Mouse (Mus musculus): ENCODE data around the gene Inpp4b. TPM values are rescaled to one million over a fixed set of nuclear protein-coding genes. Genes with fewer than 3 reads are reported as not detected.

Inpp4b gene
- polyA plus RNA-seq, 1 experiment from 2014 or later = 5.5 TPM

DNA sequence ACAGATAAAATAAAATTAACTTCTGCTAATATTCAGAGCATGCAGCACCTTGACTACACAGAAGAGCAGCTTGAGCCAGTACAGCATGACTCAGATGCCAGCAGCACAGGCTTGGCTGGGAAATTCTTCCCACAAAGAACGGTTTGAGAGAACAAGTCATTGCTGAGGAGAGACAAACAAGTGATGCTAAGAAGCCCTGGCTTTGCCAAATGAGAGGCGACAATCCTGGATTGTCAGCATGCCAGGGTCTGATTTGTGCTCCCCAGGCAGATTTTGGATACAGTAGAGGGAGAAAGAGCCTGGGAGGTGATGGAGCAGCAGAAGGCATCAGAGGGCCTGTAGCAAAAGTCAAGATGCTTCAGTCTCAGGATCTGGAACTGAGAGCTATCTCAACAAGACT is 18.2 kb downstream of the Inpp4b start:
- Histone ChIP-seq H3K36me3 (ENCODE audit: control insufficient read depth, insufficient read depth, low read length) (no peaks in the 10 kb centered on the region), H3K4me2 (ENCODE audit: low read depth, low read length) (no peak overlapping the region), H3K9me3 (replicated peaks; ENCODE audit: control insufficient read depth, low read length) (no peaks in the 10 kb centered on the region), H3K4me3 (replicated peaks; ENCODE audit: low read length) (no peak overlapping the region), H3K9ac (ENCODE audit: low read length) (no peak overlapping the region), H3K4me1 (ENCODE audit: control insufficient read depth, insufficient read depth, low read length) (no peaks in the 10 kb centered on the region), H3K27me3 (ENCODE audit: control insufficient read depth, insufficient read depth, low read length) (no peaks in the 10 kb centered on the region), H3K27ac (ENCODE audit: low read length) (no peak overlapping the region)
- ATAC-seq (ENCODE audit: insufficient read depth, low FRiP score) = no peak
- 65% methylated on average over 2 of the region's 2 CpGs for WGBS

DNA sequence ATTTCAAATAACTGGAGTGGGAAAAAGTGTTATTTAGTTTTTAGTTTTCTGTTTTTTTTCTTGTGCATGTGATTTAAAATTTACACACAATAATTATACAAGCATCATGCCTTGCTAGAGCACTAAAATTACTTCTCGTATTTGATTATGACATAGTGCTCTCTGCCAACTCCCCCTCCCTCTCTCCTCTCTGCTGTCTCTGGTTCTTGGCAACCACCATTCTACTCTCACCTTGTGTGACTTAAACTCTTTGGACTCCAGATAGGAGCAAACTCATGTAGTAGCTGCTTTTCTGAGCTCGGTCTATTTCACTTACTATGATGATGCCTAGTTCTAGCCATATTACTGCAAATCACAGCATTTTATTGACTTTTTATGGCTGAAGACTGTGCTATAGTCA is 18.8 kb downstream of the Inpp4b start:
- Histone ChIP-seq H3K9ac (ENCODE audit: low read length) (no peak overlapping the region), H3K27ac (ENCODE audit: low read length) (no peak overlapping the region), H3K9me3 (replicated peaks; ENCODE audit: control insufficient read depth, low read length) (no peaks in the 10 kb centered on the region), H3K4me1 (ENCODE audit: control insufficient read depth, insufficient read depth, low read length) (no peaks in the 10 kb centered on the region), H3K4me2 (ENCODE audit: low read depth, low read length) (no peak overlapping the region), H3K27me3 (ENCODE audit: control insufficient read depth, insufficient read depth, low read length) (no peaks in the 10 kb centered on the region), H3K36me3 (ENCODE audit: control insufficient read depth, insufficient read depth, low read length) (no peaks in the 10 kb centered on the region), H3K4me3 (replicated peaks; ENCODE audit: low read length) (no peak overlapping the region)
- 67% methylated on average over 2 of the region's 2 CpGs for WGBS
- no peak for ATAC-seq (ENCODE audit: insufficient read depth, low FRiP score)

DNA sequence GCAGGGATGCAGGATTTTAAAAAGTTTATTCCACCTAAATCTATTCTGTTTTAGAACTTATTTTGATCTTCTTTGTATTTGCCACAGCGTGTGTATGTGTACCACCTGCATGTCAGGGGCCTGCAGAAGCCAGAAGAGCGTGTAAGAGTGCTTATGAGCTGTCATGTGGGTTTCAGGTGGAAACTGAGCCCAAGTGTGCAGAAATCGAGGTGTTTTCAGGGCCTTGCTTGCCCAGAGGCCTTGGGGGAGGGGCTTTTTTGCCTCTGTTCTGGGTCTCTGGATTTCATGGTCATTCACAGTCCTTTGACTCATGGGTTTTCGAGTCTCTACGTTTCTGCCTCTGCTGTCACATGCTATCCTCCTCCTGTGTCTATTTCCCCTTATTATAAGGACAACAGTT is 28.3 kb downstream of the Inpp4b start:
- no peak overlapping the region for H3K9ac ChIP-seq (ENCODE audit: low read length)
- no peaks in the 10 kb centered on the region for H3K4me1 ChIP-seq (ENCODE audit: control insufficient read depth, insufficient read depth, low read length)
- H3K9me3 ChIP-seq (replicated peaks; ENCODE audit: control insufficient read depth, low read length) = no peaks in the 10 kb centered on the region
- WGBS = 71% methylated on average over 5 of the region's 5 CpGs
- no peaks in the 10 kb centered on the region for H3K27me3 ChIP-seq (ENCODE audit: control insufficient read depth, insufficient read depth, low read length)
- no peak overlapping the region for H3K4me2 ChIP-seq (ENCODE audit: low read depth, low read length)
- H3K4me3 ChIP-seq (replicated peaks; ENCODE audit: low read length) = no peak overlapping the region
- H3K27ac ChIP-seq (ENCODE audit: low read length) = no peak overlapping the region
- H3K36me3 ChIP-seq (ENCODE audit: control insufficient read depth, insufficient read depth, low read length) = no peaks in the 10 kb centered on the region
- no peak for ATAC-seq (ENCODE audit: insufficient read depth, low FRiP score)

DNA sequence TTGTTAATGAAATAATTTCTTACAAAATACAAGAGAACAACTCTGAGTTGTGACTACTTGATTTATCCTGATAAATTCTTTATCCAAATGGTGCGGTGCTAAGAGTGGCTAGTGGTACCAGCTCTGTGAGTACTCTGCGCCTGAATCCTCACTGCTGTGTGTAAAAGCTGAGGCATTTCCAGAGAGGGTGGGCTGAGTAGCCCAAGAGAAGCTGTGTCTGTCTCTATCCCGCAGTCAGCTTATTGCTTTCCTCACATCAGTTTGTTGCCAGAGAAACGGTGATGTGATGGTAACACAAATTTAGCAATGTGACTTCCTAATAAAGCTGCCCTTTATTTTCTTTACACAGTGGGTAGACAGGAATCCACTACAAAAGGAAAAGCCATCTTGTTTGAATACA is 29.5 kb downstream of the Inpp4b start:
- H3K27me3 ChIP-seq (ENCODE audit: control insufficient read depth, insufficient read depth, low read length) = no peaks in the 10 kb centered on the region
- no peak overlapping the region for H3K9ac ChIP-seq (ENCODE audit: low read length)
- no peak overlapping the region for H3K4me2 ChIP-seq (ENCODE audit: low read depth, low read length)
- WGBS = 66% methylated on average over 4 of the region's 4 CpGs
- no peak for ATAC-seq (ENCODE audit: insufficient read depth, low FRiP score)
- H3K9me3 ChIP-seq (replicated peaks; ENCODE audit: control insufficient read depth, low read length) = no peaks in the 10 kb centered on the region
- no peaks in the 10 kb centered on the region for H3K4me1 ChIP-seq (ENCODE audit: control insufficient read depth, insufficient read depth, low read length)
- H3K4me3 ChIP-seq (replicated peaks; ENCODE audit: low read length) = no peak overlapping the region
- no peaks in the 10 kb centered on the region for H3K36me3 ChIP-seq (ENCODE audit: control insufficient read depth, insufficient read depth, low read length)
- H3K27ac ChIP-seq (ENCODE audit: low read length) = no peak overlapping the region

DNA sequence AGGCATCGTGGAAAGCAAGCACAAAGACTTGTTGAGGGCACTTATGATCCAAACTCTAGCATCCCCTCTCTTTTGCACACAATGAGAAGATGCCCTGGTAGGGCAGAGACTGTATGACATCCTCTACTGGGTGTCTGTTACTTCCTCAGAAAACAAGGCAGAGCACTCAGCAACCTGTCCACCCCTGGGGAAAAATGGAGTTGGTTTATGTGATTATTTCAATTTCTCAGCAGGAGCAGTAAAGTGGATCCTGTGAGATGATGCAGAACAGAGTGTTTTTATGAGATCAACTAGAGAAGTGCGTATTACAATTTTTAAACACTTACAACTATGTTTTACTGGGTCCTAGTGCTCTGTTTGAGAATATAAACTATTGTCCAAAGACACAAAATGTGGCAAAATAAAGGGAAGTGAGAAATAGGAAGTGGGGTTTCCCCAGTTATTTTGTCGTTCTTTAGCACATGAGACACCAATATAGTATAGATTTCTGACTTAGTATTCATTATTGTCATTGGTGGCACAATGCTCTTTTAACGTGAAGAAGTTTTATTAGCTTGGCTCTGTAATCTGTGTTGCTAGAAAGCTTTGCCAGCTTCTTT is 32.6 kb downstream of the Inpp4b start:
- no peak overlapping the region for H3K9ac ChIP-seq (ENCODE audit: low read length)
- 77% methylated on average over 4 of the region's 4 CpGs for WGBS
- H3K4me1 ChIP-seq (ENCODE audit: control insufficient read depth, insufficient read depth, low read length) = no peaks in the 10 kb centered on the region
- no peak overlapping the region for H3K27ac ChIP-seq (ENCODE audit: low read length)
- no peaks in the 10 kb centered on the region for H3K36me3 ChIP-seq (ENCODE audit: control insufficient read depth, insufficient read depth, low read length)
- no peaks in the 10 kb centered on the region for H3K27me3 ChIP-seq (ENCODE audit: control insufficient read depth, insufficient read depth, low read length)
- ATAC-seq (ENCODE audit: insufficient read depth, low FRiP score) = no peak
- no peak overlapping the region for H3K4me2 ChIP-seq (ENCODE audit: low read depth, low read length)
- H3K4me3 ChIP-seq (replicated peaks; ENCODE audit: low read length) = no peak overlapping the region
- no peaks in the 10 kb centered on the region for H3K9me3 ChIP-seq (replicated peaks; ENCODE audit: control insufficient read depth, low read length)

DNA sequence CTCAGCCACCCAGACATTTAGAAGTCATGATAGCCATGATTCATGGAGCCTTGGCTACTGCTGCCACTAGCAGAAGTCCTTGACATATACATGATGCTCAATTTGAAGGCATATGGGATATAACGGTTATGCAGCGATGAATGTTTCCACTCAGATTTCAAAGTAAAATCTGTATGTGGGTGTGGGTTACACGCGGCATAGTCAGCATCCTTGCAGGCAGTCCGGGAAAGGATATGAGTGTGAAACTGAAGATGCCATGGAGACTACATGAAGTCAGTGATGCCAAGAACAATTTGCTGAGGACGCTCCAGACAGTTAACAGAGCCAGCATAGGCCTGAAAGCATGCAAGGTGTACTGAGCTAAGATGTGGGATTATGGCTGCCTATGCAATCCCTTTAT is 46.6 kb downstream of the Inpp4b start:
- H3K9ac ChIP-seq (ENCODE audit: low read length) = no peak overlapping the region
- H3K27me3 ChIP-seq (ENCODE audit: control insufficient read depth, insufficient read depth, low read length) = no peaks in the 10 kb centered on the region
- H3K9me3 ChIP-seq (replicated peaks; ENCODE audit: control insufficient read depth, low read length) = no peaks in the 10 kb centered on the region
- 85% methylated on average over 6 of the region's 6 CpGs for WGBS
- no peak overlapping the region for H3K27ac ChIP-seq (ENCODE audit: low read length)
- H3K36me3 ChIP-seq (ENCODE audit: control insufficient read depth, insufficient read depth, low read length) = no peaks in the 10 kb centered on the region
- H3K4me1 ChIP-seq (ENCODE audit: control insufficient read depth, insufficient read depth, low read length) = no peaks in the 10 kb centered on the region
- ATAC-seq (ENCODE audit: insufficient read depth, low FRiP score) = no peak
- no peak overlapping the region for H3K4me3 ChIP-seq (replicated peaks; ENCODE audit: low read length)
- H3K4me2 ChIP-seq (ENCODE audit: low read depth, low read length) = no peak overlapping the region

DNA sequence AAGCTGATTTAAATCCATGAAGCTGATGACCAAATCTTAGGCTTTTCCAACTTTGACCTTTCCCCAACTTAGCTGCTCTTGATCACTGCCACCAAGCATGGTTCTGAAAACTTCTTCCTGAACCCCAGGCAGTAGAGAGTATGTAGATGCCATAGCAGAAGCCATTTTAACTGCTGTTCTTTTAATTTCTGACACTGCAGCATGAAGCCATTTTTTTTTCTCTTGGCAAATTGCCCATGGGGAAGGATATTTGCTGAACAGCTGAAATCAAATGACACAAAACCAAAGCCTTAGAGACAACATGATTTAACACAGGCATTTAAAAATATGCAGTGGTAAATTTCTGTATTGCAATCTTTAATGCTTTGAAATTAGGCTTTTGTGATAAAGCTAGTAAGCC is 56.7 kb downstream of the Inpp4b start:
- H3K9me3 ChIP-seq (replicated peaks; ENCODE audit: control insufficient read depth, low read length) = no peaks in the 10 kb centered on the region

DNA sequence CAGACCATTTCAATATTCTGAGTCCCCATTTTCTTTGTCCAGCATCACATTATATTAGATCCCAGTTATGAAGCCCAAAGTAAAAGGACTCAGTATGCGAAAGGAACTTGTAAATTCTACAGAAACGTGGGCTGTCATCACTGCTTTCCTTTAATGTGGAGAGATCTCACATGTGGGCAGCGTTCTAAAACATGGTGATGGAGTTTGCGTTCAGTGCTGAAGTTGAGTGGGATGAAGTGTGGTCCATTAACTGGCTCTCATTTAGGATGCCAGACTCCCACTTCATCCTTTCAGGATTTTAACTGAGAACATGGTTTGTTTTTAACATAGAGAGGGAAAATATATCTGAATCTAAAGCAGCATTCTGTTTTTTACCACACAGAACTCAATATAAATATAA is 57.1 kb downstream of the Inpp4b start:
- Histone ChIP-seq H3K27ac (ENCODE audit: low read length) (no peak overlapping the region), H3K27me3 (ENCODE audit: control insufficient read depth, insufficient read depth, low read length) (no peaks in the 10 kb centered on the region), H3K4me1 (ENCODE audit: control insufficient read depth, insufficient read depth, low read length) (no peaks in the 10 kb centered on the region), H3K4me2 (ENCODE audit: low read depth, low read length) (no peak overlapping the region), H3K9ac (ENCODE audit: low read length) (no peak overlapping the region), H3K9me3 (replicated peaks; ENCODE audit: control insufficient read depth, low read length) (no peaks in the 10 kb centered on the region), H3K4me3 (replicated peaks; ENCODE audit: low read length) (no peak overlapping the region), H3K36me3 (ENCODE audit: control insufficient read depth, insufficient read depth, low read length) (no peaks in the 10 kb centered on the region)
- WGBS = 75% methylated on average over 4 of the region's 4 CpGs
- no peak for ATAC-seq (ENCODE audit: insufficient read depth, low FRiP score)

More for the DNA sequence above, 56.7 kb downstream of the Inpp4b start:
- no peaks in the 10 kb centered on the region for H3K4me1 ChIP-seq (ENCODE audit: control insufficient read depth, insufficient read depth, low read length)
- no peak for ATAC-seq (ENCODE audit: insufficient read depth, low FRiP score)
- no peaks in the 10 kb centered on the region for H3K27me3 ChIP-seq (ENCODE audit: control insufficient read depth, insufficient read depth, low read length)
- no peak overlapping the region for H3K4me2 ChIP-seq (ENCODE audit: low read depth, low read length)
- no peak overlapping the region for H3K4me3 ChIP-seq (replicated peaks; ENCODE audit: low read length)
- no peak overlapping the region for H3K27ac ChIP-seq (ENCODE audit: low read length)
- no peak overlapping the region for H3K9ac ChIP-seq (ENCODE audit: low read length)
- no peaks in the 10 kb centered on the region for H3K36me3 ChIP-seq (ENCODE audit: control insufficient read depth, insufficient read depth, low read length)

DNA sequence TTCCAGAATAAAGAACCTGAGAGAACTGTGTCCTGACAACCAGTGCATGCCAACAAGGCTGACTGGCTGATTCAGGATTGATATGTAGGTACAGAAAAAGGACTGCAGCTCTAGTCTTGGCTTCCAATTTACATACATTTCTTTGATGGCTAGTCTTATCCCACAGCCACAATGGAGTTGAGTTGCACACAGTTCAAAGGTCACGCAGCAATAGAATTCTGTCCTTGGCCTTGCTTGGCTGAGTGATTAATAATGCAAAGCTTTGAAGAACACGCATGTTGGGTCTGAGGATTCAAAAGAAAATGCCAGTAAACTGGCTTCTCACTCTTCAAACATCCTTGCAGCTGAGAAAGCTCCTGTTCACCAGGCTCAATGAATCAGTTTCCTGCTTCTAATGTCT is 70.4 kb downstream of the Inpp4b start:
- Histone ChIP-seq H3K4me3 (replicated peaks; ENCODE audit: low read length) (no peak overlapping the region), H3K27ac (ENCODE audit: low read length) (no peak overlapping the region), H3K9ac (ENCODE audit: low read length) (no peak overlapping the region), H3K4me1 (ENCODE audit: control insufficient read depth, insufficient read depth, low read length) (no peaks in the 10 kb centered on the region), H3K9me3 (replicated peaks; ENCODE audit: control insufficient read depth, low read length) (no peaks in the 10 kb centered on the region), H3K27me3 (ENCODE audit: control insufficient read depth, insufficient read depth, low read length) (no peaks in the 10 kb centered on the region), H3K4me2 (ENCODE audit: low read depth, low read length) (no peak overlapping the region), H3K36me3 (ENCODE audit: control insufficient read depth, insufficient read depth, low read length) (no peaks in the 10 kb centered on the region)
- no peak for ATAC-seq (ENCODE audit: insufficient read depth, low FRiP score)
- 78% methylated on average over 2 of the region's 2 CpGs for WGBS

DNA sequence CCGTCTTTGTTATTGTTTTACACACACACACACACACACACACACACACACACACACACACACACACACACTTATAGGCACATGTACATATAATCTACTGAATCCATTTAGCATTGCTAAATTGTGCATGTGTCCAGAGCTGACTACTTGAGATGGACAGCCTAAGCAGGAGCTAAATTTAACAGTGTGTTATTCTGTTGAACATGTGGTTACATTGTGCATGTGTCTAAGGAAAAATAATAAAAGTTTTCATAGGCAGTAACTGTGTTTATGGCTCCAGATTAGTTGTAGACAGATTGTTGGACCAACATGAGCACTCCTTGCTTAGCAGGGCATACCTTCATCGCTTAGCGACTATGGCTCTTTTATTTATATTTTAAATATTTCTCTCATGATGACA is 101.6 kb downstream of the Inpp4b start:
- Histone ChIP-seq H3K9ac (ENCODE audit: low read length) (no peak overlapping the region), H3K4me1 (ENCODE audit: control insufficient read depth, insufficient read depth, low read length) (no peaks in the 10 kb centered on the region), H3K36me3 (ENCODE audit: control insufficient read depth, insufficient read depth, low read length) (no peaks in the 10 kb centered on the region), H3K4me2 (ENCODE audit: low read depth, low read length) (no peak overlapping the region), H3K27me3 (ENCODE audit: control insufficient read depth, insufficient read depth, low read length) (no peaks in the 10 kb centered on the region), H3K9me3 (replicated peaks; ENCODE audit: control insufficient read depth, low read length) (no peaks in the 10 kb centered on the region), H3K4me3 (replicated peaks; ENCODE audit: low read length) (no peak overlapping the region), H3K27ac (ENCODE audit: low read length) (no peak overlapping the region)
- ATAC-seq (ENCODE audit: insufficient read depth, low FRiP score) = no peak
- WGBS = 83% methylated on average over 3 of the region's 3 CpGs
